Mouse (Mus musculus) neural tube, postnatal 0 days (tissue): ENCODE measurements around the gene Vrk2. TPM values are rescaled to one million over a fixed set of nuclear protein-coding genes. Genes with fewer than 3 reads are reported as not detected.

Source experiments
- polyA plus RNA-seq: library from polyadenylated mRNA; unstranded; fragments of >200 nt; fragmentation: Nextera tagmentation; extraction: Ambion mirVana; gene quantifications from 2 replicates; pipeline ENCODE4 v1.2.1, GENCODE M21; 2015

Vrk2 gene
- 2.0 and 2.1 TPM in 2 replicates for polyA plus RNA-seq

GRCm38 (mm10) chr11:26593061-26594059, at the start of gene Vrk2, which contains the start of gene Gm6899:
Gene Vrk2 (minus strand): TSS chr11:26593999.
Gene Gm6899 (plus strand): TSS chr11:26593241.

Other genes starting within 250 kb of the Vrk2 start
- gene Fancl, start 207.9 kb downstream of the Vrk2 start, polyA plus RNA-seq: 15.9 and 16.1 TPM in 2 replicates
- gene Gm6899, start 758 bp downstream of the Vrk2 start, polyA plus RNA-seq: not detected in 2 replicates